Mouse (Mus musculus) neural tube, embryonic 15.5 days (tissue): ENCODE data around the gene Arglu1. TPM values are rescaled to one million over a fixed set of nuclear protein-coding genes. Genes with fewer than 3 reads are reported as not detected.
A peak's percentile ranks its signal among the peaks of the same experiment; 100 is the strongest.

ENCODE experiments used
- ATAC-seq: fragments of 200-750 bp; cut with Nextera tagmentation; 2 replicates; pipeline ENCODE4 v1.8.0; 2017; ENCODE audit warnings: mild to moderate bottlenecking, moderate TSS enrichment, moderate library complexity; ENCODE audit not compliant: low FRiP score
- H3K27ac ChIP-seq: fragments of 300-500 bp; sonication (generic); replicated peaks from 2 replicates; pipeline ENCODE4 v1.5.1; 2015; ENCODE audit warnings: mild to moderate bottlenecking, inconsistent platforms
- H3K27me3 ChIP-seq: fragments of 300-500 bp; sonication (generic); replicated peaks from 2 replicates; pipeline ENCODE4 v1.6.1; 2015; ENCODE audit warnings: inconsistent platforms
- H3K36me3 ChIP-seq: fragments of 300-500 bp; sonication (generic); 2 replicates; pipeline ENCODE4 v1.6.1; 2015; ENCODE audit warnings: inconsistent platforms
- H3K4me1 ChIP-seq: fragments of 300-500 bp; sonication (generic); 2 replicates; pipeline ENCODE4 v1.6.1; 2015; ENCODE audit warnings: inconsistent platforms
- H3K4me2 ChIP-seq: fragments of 300-500 bp; sonication (generic); 2 replicates; pipeline ENCODE4 v1.6.1; 2015; ENCODE audit warnings: inconsistent platforms, mild to moderate bottlenecking, moderate library complexity
- H3K4me3 ChIP-seq: fragments of 300-500 bp; sonication (generic); replicated peaks from 2 replicates; pipeline ENCODE4 v1.5.1; 2015; ENCODE audit warnings: mild to moderate bottlenecking, inconsistent platforms
- H3K9ac ChIP-seq: fragments of 300-500 bp; sonication (generic); replicated peaks from 2 replicates; pipeline ENCODE4 v1.6.1; 2015; ENCODE audit warnings: mild to moderate bottlenecking, inconsistent platforms
- H3K9me3 ChIP-seq: fragments of 300-500 bp; sonication (generic); replicated peaks from 2 replicates; pipeline ENCODE4 v1.6.1; 2016; ENCODE audit warnings: inconsistent platforms
- WGBS: fragments of 180-500 bp; shearing (Covaris S2); methylation state at CpG from one replicate; pipeline ENCODE4 v1.1.7; 2015; ENCODE audit warnings: mixed read lengths; 5-methylcytosine and 5-hydroxymethylcytosine counted together
- polyA plus RNA-seq: library from polyadenylated mRNA; unstranded; fragments of >200 nt; fragmentation: Nextera tagmentation; extraction: Ambion mirVana; gene quantifications from 2 replicates; pipeline ENCODE4 v1.2.1, GENCODE M21; 2015

Gene Arglu1
- polyA plus RNA-seq, 1 experiment from 2014 or later, result 164 TPM

- H3K27me3 ChIP-seq, result no peaks in the 10 kb centered on the region
- H3K9ac ChIP-seq, result peak overlapping the region; percentile 100
- peak overlapping the region; percentile 83 for H3K4me2 ChIP-seq
- H3K4me1 ChIP-seq, result peaks cover 43% of the 10 kb centered on the region
- 9% methylated on average over 9 of the region's 9 CpGs for WGBS
- H3K9me3 ChIP-seq, result no peaks in the 10 kb centered on the region
- H3K27ac ChIP-seq, result no peak overlapping the region
- no peak for ATAC-seq
- H3K4me3 ChIP-seq, result peak overlapping the region; percentile 91
- H3K36me3 ChIP-seq, result no peaks in the 10 kb centered on the region
Measured at GRCm38 (mm10) chr8:8688823-8689453, 1.4 kb downstream of the Arglu1 start.

GRCm38 (mm10) chr8:8685517-8685916 is 4.8 kb downstream of the Arglu1 start:
- no peaks in the 10 kb centered on the region for H3K27me3 ChIP-seq
- H3K4me2 ChIP-seq, result no peak overlapping the region
- H3K27ac ChIP-seq, result no peak overlapping the region
- H3K9me3 ChIP-seq, result no peaks in the 10 kb centered on the region
- H3K36me3 ChIP-seq, result peaks cover 15% of the 10 kb centered on the region
- H3K4me1 ChIP-seq, result peaks cover 40% of the 10 kb centered on the region
- WGBS, result 65% methylated on average over 2 of the region's 2 CpGs
- H3K4me3 ChIP-seq, result no peak overlapping the region
- no peak overlapping the region for H3K9ac ChIP-seq
- ATAC-seq, result no peak

- H3K27ac ChIP-seq, result no peak overlapping the region
- H3K4me2 ChIP-seq, result no peak overlapping the region
- ATAC-seq, result no peak
- no peak overlapping the region for H3K9ac ChIP-seq
- H3K9me3 ChIP-seq, result no peaks in the 10 kb centered on the region
- H3K36me3 ChIP-seq, result peaks cover 28% of the 10 kb centered on the region
- no peak overlapping the region for H3K4me3 ChIP-seq
- peaks cover 24% of the 10 kb centered on the region for H3K4me1 ChIP-seq
- no peaks in the 10 kb centered on the region for H3K27me3 ChIP-seq
- WGBS, result 50% methylated on average over 3 of the region's 3 CpGs
Measured at GRCm38 (mm10) chr8:8682697-8683096, 7.6 kb downstream of the Arglu1 start.

GRCm38 (mm10) chr8:8678236-8678635 is 12.1 kb downstream of the Arglu1 start:
- H3K27ac ChIP-seq, result no peak overlapping the region
- no peak overlapping the region for H3K9ac ChIP-seq
- peaks cover 41% of the 10 kb centered on the region for H3K36me3 ChIP-seq
- H3K4me3 ChIP-seq, result no peak overlapping the region
- WGBS, result 93% methylated on average over 3 of the region's 3 CpGs
- H3K4me1 ChIP-seq, result no peaks in the 10 kb centered on the region
- H3K4me2 ChIP-seq, result no peak overlapping the region
- no peaks in the 10 kb centered on the region for H3K9me3 ChIP-seq
- H3K27me3 ChIP-seq, result no peaks in the 10 kb centered on the region
- ATAC-seq, result no peak

- Histone ChIP-seq H3K27ac (no peak overlapping the region), H3K27me3 (no peaks in the 10 kb centered on the region), H3K9me3 (no peaks in the 10 kb centered on the region), H3K4me2 (no peak overlapping the region), H3K4me1 (no peaks in the 10 kb centered on the region), H3K9ac (no peak overlapping the region), H3K36me3 (peaks cover 26% of the 10 kb centered on the region), H3K4me3 (no peak overlapping the region)
- no peak for ATAC-seq
- 85% methylated on average over 5 of the region's 5 CpGs for WGBS
Measured at GRCm38 (mm10) chr8:8674864-8675263, 15.5 kb downstream of the Arglu1 start.

- WGBS, result under 1% methylated on average over 23 of the region's 23 CpGs
- H3K4me3 ChIP-seq, result peak overlapping the region; percentile 84
- H3K4me2 ChIP-seq, result peak overlapping the region; percentile 72
- H3K9me3 ChIP-seq, result no peaks in the 10 kb centered on the region
- peak; percentile 29 for ATAC-seq
- H3K27ac ChIP-seq, result peak overlapping the region; percentile 92
- peaks cover 16% of the 10 kb centered on the region for H3K4me1 ChIP-seq
- no peaks in the 10 kb centered on the region for H3K27me3 ChIP-seq
- peak overlapping the region; percentile 93 for H3K9ac ChIP-seq
- H3K36me3 ChIP-seq, result peaks cover 9% of the 10 kb centered on the region; the same call in 1 of the 2 replicates
Measured at GRCm38 (mm10) chr8:8661759-8662138, 28.6 kb downstream of the Arglu1 start.

DNA sequence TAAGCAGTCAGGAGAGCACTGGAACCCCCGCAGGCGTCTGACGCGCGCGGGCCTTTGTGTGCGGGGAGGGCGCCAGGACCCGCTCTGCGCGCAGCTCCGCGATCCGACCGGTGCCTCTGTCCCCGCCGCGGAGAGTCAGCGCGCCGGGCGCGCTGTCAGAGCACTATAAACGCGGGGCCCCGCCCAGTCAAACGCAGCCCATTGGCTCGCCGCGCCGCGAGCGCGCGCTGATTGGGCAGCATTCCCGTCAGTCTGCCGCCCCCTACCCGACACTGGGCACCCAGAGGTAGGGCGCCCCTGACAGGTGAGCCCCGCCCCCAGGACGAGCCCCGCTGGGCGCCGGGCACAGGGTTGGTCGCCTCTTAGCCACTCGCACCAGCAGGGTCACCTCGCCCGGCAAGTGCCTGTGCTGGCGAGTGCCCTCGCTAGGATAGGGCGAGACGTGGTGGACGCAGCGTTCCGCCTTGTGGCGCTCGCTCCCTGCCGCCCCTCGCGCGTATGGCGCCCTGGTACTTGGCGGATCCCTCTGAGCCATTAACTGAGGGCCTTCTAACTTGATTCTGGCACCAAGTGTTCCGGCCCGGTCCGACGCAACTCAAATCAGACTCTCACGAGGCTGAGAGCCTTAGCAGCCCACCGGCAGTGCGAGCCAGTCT is 29.1 kb downstream of the Arglu1 start, which contains the start of gene Efnb2:
Gene Efnb2 (minus strand): TSS at position 140 of the 656 bp plus-strand sequence.
- peak within 1 kb of the TSS; percentile 84 for H3K4me3 ChIP-seq

GRCm38 (mm10) chr8:8660307-8661098 is 29.8 kb downstream of the Arglu1 start:
- Histone ChIP-seq H3K9ac (peak overlapping the region; percentile 93), H3K4me3 (peak overlapping the region; percentile 84), H3K4me1 (peaks cover 28% of the 10 kb centered on the region), H3K27ac (peak overlapping the region; percentile 92), H3K36me3 (peaks cover 2% of the 10 kb centered on the region; the same call in 1 of the 2 replicates), H3K27me3 (no peaks in the 10 kb centered on the region), H3K4me2 (peak overlapping the region; percentile 72), H3K9me3 (no peaks in the 10 kb centered on the region)
- WGBS, result under 1% methylated on average over 86 of the region's 88 CpGs
- no peak; the same call in none of the 2 replicates for ATAC-seq

More for the DNA sequence above, 29.1 kb downstream of the Arglu1 start, which contains the start of gene Efnb2:
- Histone ChIP-seq H3K27ac (peak within 1 kb of the TSS; percentile 92), H3K9ac (peak within 1 kb of the TSS; percentile 93), H3K36me3 (peaks cover 5% of the 10 kb centered on the region; the same call in 1 of the 2 replicates), H3K4me2 (peak within 1 kb of the TSS; percentile 72), H3K27me3 (no peaks in the 10 kb centered on the region), H3K9me3 (no peaks in the 10 kb centered on the region), H3K4me1 (peaks cover 21% of the 10 kb centered on the region)
- WGBS, result under 1% methylated on average over 70 of the region's 70 CpGs
- peak; percentile 94 for ATAC-seq

DNA sequence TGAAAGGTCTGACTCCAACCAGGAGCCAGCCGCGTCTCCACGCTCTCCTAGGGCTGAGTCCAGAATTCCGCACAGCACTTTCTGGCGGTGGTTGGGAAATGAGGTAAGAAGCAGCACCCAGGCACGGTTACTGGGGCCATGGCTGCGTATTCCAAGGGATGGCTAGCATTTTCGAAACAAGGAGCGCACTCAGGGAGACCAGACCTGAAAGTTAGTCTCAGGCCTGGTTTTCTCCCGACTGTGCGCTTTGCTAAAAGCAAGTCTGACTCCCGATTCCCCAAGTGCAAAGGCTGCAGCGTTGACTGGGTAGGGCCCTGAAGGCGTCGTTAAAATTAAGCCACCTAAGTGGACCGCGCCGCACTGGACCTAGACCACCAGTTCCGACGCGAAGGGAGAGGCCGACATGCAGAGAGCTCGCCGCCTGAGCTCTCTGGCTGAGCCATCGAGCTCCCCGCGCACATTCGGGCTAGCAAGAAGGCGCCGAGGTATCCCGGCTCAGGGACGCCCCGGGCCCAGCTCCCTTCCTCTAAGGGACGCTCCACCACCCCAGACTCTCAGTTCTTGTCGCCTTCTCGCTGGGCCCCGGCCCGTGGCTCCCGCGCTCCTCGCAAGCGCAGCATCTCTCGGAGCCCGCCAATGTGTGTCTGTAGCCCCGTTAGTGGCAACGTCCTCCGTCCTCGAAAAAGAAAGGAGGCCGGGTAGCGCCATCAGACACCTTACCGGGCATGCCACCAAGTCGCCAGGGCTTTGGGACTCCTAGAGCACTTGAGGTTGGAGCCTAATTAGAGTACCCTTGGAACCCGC is 30.6 kb downstream of the Arglu1 start:
- under 1% methylated on average over 53 of the region's 53 CpGs for WGBS
- H3K9ac ChIP-seq, result peak overlapping the region; percentile 93
- H3K9me3 ChIP-seq, result no peaks in the 10 kb centered on the region
- H3K4me3 ChIP-seq, result peak overlapping the region; percentile 84
- peaks cover 36% of the 10 kb centered on the region for H3K4me1 ChIP-seq
- H3K27ac ChIP-seq, result peak overlapping the region; percentile 92
- H3K36me3 ChIP-seq, result no peaks in the 10 kb centered on the region
- no peaks in the 10 kb centered on the region for H3K27me3 ChIP-seq
- peak overlapping the region; percentile 72 for H3K4me2 ChIP-seq
- no peak for ATAC-seq

DNA sequence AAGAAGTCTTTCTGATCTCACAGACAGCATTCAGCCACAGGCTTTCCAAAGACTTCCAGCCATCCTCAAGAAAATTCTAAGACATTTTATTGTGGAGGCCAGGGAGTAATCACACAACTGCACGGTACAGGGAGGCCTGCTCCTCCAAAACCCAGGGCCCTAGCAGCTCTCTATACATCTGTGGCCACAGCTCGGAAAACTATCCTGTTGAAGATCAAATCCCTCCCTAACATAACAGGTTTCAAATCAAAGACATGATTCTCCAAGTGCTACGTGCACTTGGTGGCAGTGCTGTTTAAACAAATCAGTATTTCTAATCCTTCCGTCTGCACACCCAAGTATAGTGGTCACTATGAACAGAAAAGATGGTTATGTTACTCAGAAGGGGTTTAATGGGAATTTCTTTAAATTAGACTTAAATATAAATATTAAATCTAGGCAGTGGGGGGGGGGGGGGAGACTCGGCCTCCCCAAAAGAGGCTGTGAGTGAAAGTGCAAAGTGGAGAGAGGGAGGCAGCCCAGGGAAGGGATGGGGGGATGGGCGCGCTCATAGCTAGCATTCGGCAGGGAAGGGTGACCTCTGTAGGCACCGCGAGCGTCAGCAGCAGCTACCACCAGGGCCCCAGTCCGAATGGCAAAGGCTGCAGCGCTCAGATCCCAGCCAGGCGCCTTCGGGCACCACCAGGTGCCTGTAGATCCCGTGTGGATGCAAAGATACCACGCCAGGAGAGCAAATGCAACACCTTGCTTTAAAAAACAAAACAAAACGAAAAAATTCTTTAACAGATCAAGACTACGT is 31.7 kb downstream of the Arglu1 start:
- Histone ChIP-seq H3K9ac (peak overlapping the region; percentile 93), H3K27me3 (no peaks in the 10 kb centered on the region), H3K4me1 (peaks cover 47% of the 10 kb centered on the region), H3K4me2 (peak overlapping the region; percentile 72), H3K4me3 (peak overlapping the region; percentile 84), H3K9me3 (no peaks in the 10 kb centered on the region), H3K36me3 (no peaks in the 10 kb centered on the region), H3K27ac (peak overlapping the region; percentile 92)
- peak; percentile 51 for ATAC-seq
- WGBS, result 2% methylated on average over 19 of the region's 19 CpGs
